Mouse (Mus musculus) neural tube, embryonic 14.5 days (tissue): ENCODE results near the gene Gm20388. TPM values are rescaled to one million over a fixed set of nuclear protein-coding genes. Genes with fewer than 3 reads are reported as not detected.

Experiments used
- ATAC-seq: fragments of 200-750 bp; cut with Nextera tagmentation; 2 replicates; pipeline ENCODE4 v1.8.0; 2017; ENCODE audit warnings: low read depth, mild to moderate bottlenecking, moderate TSS enrichment, moderate library complexity
- H3K27ac ChIP-seq: fragments of 300-500 bp; sonication (generic); 2 replicates; pipeline ENCODE4 v1.5.1; 2014; ENCODE audit warnings: low read depth, mild to moderate bottlenecking, control low read depth, low read length, moderate library complexity, mixed read lengths
- H3K27me3 ChIP-seq: fragments of 300-500 bp; sonication (generic); 2 replicates; pipeline ENCODE4 v1.6.1; 2014; ENCODE audit warnings: low read length; ENCODE audit not compliant: control insufficient read depth, insufficient read depth
- H3K36me3 ChIP-seq: fragments of 300-500 bp; sonication (generic); 2 replicates; pipeline ENCODE4 v1.6.1; 2014; ENCODE audit warnings: low read length, mixed read lengths; ENCODE audit not compliant: control insufficient read depth, insufficient read depth
- H3K4me1 ChIP-seq: fragments of 300-500 bp; sonication (generic); 2 replicates; pipeline ENCODE4 v1.6.1; 2014; ENCODE audit warnings: low read length; ENCODE audit not compliant: control insufficient read depth, insufficient read depth
- H3K4me2 ChIP-seq: fragments of 300-500 bp; sonication (generic); 2 replicates; pipeline ENCODE4 v1.6.1; 2014; ENCODE audit warnings: mild to moderate bottlenecking, low read depth, low read length, control low read depth
- H3K4me3 ChIP-seq: fragments of 300-500 bp; sonication (generic); 2 replicates; pipeline ENCODE4 v1.5.1; 2014; ENCODE audit warnings: low read depth, low read length, control low read depth, mixed read lengths
- H3K9ac ChIP-seq: fragments of 300-500 bp; sonication (generic); replicated peaks from 2 replicates; pipeline ENCODE4 v1.6.1; 2014; ENCODE audit warnings: low read depth, mild to moderate bottlenecking, control low read depth, low read length, mixed read lengths
- H3K9me3 ChIP-seq: fragments of 300-500 bp; sonication (generic); 2 replicates; pipeline ENCODE4 v1.6.1; 2016; ENCODE audit warnings: low read length; ENCODE audit not compliant: control insufficient read depth
- WGBS: fragments of 180-500 bp; shearing (Covaris S2); extraction: QIAGEN DNeasy Blood & Tissue Kit; methylation state at CpG from one replicate; pipeline ENCODE4 v1.1.7; 2014; 5-methylcytosine and 5-hydroxymethylcytosine counted together
- polyA plus RNA-seq: library from polyadenylated mRNA; unstranded; fragments of >200 nt; fragmentation: Nextera tagmentation; extraction: Ambion mirVana; gene quantifications from 2 replicates; pipeline ENCODE4 v1.2.1, GENCODE M21; 2014

The Gm20388 gene
- polyA plus RNA-seq, 1 experiment from 2014 or later, result 10.3 TPM

DNA sequence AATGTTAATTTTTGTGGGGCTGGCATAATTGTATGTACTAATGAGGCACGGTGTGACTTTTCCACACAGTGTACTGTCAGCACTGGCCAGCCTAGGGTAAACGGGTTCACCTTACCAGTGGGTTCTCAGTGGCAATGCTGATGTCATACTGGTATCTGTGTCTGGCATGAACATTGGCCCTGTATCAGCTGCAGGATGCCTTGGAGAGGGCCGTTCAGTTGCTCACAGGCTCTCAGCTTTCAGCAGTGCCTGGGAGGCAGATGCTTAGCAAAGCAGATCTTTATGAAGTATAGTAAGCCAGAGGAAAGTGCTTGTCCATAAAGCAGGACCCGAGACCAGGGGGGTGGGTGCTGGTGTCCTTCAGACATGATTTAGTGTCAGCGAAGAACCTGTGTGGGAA is 2055.5 kb downstream of the Gm20388 start:
- WGBS, result 51% methylated on average over 5 of the region's 5 CpGs
- Histone ChIP-seq H3K36me3 (no peaks in the 10 kb centered on the region), H3K4me2 (no peak overlapping the region), H3K4me1 (peaks cover 34% of the 10 kb centered on the region), H3K9ac (no peak overlapping the region), H3K9me3 (no peaks in the 10 kb centered on the region), H3K4me3 (no peak overlapping the region), H3K27me3 (no peaks in the 10 kb centered on the region), H3K27ac (peak overlapping the region; percentile 61)
- ATAC-seq, result no peak

DNA sequence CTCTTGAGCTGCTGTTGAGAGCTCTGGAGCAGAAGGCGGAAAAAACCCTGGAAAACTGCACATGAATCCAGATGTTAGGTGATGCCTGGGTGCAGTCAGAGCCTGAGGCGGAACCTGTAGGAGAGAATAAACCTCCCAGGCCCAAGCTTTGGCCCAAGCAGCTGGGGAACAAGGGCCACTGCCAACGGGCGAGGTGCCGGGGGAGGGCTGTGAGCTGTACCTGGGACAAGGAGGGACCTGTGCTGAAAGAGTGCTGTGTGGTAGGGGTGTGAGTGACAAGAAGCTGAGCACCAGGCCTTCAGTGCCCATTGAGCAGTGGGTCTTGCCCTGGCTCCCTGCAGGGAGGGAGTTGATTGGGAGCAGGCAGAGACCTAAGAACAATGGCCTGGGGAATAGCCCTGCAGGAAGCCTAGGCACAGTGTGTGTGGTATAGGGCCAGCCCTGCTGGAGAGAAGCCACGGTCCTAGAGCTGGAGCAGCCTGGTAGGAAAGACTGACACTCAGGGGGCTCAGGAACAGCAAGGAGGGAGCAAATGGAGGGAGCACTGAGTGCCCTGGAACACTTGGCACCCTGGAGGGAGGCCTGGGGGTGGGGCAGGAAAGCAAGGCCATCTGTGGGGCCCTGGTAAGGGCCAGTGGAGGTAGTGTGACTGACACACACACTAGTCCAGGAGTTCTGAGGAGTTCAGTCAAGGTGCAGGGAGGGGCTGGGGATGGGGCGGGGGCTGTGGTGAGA is 2056.2 kb downstream of the Gm20388 start:
- H3K9ac ChIP-seq, result no peak overlapping the region
- no peaks in the 10 kb centered on the region for H3K36me3 ChIP-seq
- peak overlapping the region; percentile 61 for H3K27ac ChIP-seq
- peaks cover 34% of the 10 kb centered on the region for H3K4me1 ChIP-seq
- H3K27me3 ChIP-seq, result no peaks in the 10 kb centered on the region
- H3K9me3 ChIP-seq, result no peaks in the 10 kb centered on the region
- H3K4me2 ChIP-seq, result no peak overlapping the region
- ATAC-seq, result peak; percentile 42; the same call in 1 of the 2 replicates
- WGBS, result 34% methylated on average over 7 of the region's 7 CpGs
- no peak overlapping the region for H3K4me3 ChIP-seq

DNA sequence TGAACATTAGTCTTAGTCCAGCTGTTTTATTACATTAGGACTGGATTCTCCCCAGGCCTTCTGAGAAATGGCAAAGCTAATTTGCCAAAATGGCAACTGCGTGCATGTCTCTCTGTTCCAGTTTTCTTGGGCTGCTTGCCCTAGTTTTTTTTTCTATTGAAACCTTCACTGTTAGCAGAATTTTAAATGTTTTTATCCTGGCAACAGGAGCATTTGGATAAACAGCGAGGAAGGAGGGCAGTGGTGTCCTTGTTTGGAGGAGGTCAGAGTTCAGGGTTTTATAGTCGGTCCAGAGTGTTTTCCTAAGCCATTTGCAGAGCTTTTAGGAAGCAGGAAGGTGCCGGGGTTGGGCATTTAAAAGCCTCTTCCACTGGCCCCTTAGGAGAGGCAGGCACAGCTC is 2057.3 kb downstream of the Gm20388 start:
- Histone ChIP-seq H3K9me3 (no peaks in the 10 kb centered on the region), H3K4me1 (peaks cover 34% of the 10 kb centered on the region), H3K9ac (no peak overlapping the region), H3K4me2 (no peak overlapping the region), H3K36me3 (no peaks in the 10 kb centered on the region), H3K4me3 (no peak overlapping the region), H3K27ac (peak overlapping the region; percentile 55; the same call in 1 of the 2 replicates), H3K27me3 (no peaks in the 10 kb centered on the region)
- WGBS, result 13% methylated on average over 4 of the region's 4 CpGs
- 0 out of 2 replicates have a peak, but pooled peaks have one; percentile 15 for ATAC-seq

DNA sequence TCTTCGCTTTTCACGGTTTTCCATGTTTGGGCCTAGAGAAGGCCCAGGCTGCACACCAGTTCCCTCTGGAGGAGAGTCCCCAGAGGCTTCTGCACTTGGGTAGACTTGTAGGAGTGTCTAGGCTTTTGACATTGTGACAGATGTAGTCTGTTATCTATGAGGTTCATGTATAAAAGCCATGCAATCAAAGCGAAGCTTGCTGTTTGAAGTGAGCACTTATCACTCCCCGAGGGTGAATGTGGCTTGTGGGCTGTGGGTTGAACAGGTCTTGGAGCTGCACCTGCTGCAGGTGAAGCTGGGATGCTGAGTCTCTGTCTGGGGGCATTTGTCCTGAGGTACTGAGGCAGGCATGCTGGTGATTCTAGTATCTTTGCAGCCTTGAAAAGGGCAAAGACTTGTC is 2057.9 kb downstream of the Gm20388 start:
- Histone ChIP-seq H3K4me2 (no peak overlapping the region), H3K9ac (no peak overlapping the region), H3K4me1 (peaks cover 34% of the 10 kb centered on the region)

DNA sequence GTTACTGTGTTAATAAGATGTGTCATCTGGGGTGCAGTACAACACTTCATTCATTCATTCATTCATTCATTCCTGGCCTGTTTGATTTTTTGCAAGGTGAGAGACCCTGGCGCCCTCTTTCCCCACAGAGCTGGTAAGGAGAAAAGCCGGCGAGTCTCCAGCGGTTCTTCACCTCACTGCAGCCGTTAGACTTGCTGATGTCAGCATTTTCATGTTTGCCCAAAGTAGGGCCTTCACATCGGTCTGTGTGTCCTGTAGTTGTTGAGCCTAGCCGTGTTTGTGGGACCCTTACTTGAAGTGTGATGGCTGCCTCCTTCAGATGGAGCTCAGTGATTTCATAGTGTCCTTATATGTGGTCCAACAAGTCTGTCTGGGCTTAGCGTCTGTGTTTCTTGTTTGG is 2059.6 kb downstream of the Gm20388 start:
- H3K27ac ChIP-seq, result no peak overlapping the region
- H3K27me3 ChIP-seq, result no peaks in the 10 kb centered on the region
- 0 out of 2 replicates have a peak, but pooled peaks cover 2% of the 10 kb centered on the region for H3K36me3 ChIP-seq
- H3K9ac ChIP-seq, result no peak overlapping the region
- no peaks in the 10 kb centered on the region for H3K9me3 ChIP-seq
- WGBS, result 87% methylated on average over 8 of the region's 8 CpGs
- ATAC-seq, result no peak
- H3K4me2 ChIP-seq, result no peak overlapping the region
- H3K4me3 ChIP-seq, result no peak overlapping the region
- H3K4me1 ChIP-seq, result peaks cover 34% of the 10 kb centered on the region

More for the DNA sequence above, 2057.9 kb downstream of the Gm20388 start:
- ATAC-seq, result no peak
- H3K27me3 ChIP-seq, result no peaks in the 10 kb centered on the region
- no peaks in the 10 kb centered on the region for H3K36me3 ChIP-seq
- no peaks in the 10 kb centered on the region for H3K9me3 ChIP-seq
- WGBS, result 53% methylated on average over 4 of the region's 4 CpGs
- no peak overlapping the region for H3K4me3 ChIP-seq
- H3K27ac ChIP-seq, result peak overlapping the region; percentile 55; the same call in 1 of the 2 replicates

DNA sequence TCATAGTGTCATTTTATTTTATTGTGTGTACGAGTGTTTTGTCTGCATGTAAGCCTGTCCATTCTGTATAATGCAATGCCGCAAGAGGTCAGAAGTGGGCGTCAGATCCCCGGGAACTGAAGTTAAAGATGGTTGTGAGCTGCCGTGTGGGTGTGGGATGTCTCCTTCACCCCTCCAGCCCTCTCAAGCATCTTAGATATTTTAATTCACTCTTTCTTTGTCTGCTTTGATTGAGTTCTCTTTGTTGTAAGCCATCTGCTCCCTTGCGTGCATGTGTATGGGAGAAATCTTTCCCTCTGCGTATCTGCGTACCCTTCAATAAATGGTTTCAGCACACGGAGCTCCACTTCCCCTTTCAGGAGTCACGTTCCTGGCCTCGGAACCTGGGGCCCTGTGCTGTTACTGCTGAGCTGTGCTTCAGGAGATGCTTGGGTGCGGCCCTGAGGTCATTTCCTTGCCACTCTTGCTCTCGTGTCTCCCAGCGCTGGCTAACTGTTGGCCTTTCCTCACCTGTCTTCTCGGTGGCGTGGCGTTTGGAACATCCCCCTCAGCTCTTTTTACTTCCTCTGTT is 2060.9 kb downstream of the Gm20388 start:
- Histone ChIP-seq H3K27ac (0 out of 2 replicates have a peak overlapping the region, but pooled peaks have one; percentile 39), H3K9me3 (no peaks in the 10 kb centered on the region), H3K36me3 (peaks cover 12% of the 10 kb centered on the region; the same call in 1 of the 2 replicates), H3K4me2 (no peak overlapping the region), H3K9ac (no peak overlapping the region), H3K4me1 (peaks cover 22% of the 10 kb centered on the region), H3K27me3 (no peaks in the 10 kb centered on the region), H3K4me3 (no peak overlapping the region)
- no peak for ATAC-seq
- 69% methylated on average over 17 of the region's 17 CpGs for WGBS

DNA sequence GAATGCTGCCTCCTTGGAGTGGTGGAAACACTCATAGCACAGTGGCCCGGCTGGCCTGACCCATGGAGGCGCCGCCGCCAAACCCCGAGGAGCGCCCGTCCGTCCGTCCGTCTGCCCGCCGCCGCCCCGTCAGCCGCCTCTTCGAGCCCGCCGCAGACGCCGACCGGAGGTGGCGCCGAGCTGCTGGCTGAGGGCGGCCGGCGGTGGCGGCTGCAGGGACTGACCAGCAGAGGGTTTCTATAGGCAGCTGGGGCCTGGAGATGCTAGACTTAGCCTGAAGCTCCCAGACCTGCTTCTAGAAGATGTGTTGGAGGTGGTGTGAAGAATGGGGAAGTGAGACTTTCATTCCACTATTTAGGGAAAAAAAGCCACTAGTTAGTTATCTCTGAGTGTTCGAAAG is 2063.3 kb downstream of the Gm20388 start:
- WGBS, result 97% methylated on average over 26 of the region's 28 CpGs
- no peak overlapping the region for H3K4me3 ChIP-seq
- H3K36me3 ChIP-seq, result peaks cover 14% of the 10 kb centered on the region; the same call in 1 of the 2 replicates
- no peaks in the 10 kb centered on the region for H3K9me3 ChIP-seq
- no peak overlapping the region for H3K27ac ChIP-seq
- no peak overlapping the region for H3K9ac ChIP-seq
- ATAC-seq, result no peak
- no peaks in the 10 kb centered on the region for H3K4me1 ChIP-seq
- no peak overlapping the region for H3K4me2 ChIP-seq
- H3K27me3 ChIP-seq, result no peaks in the 10 kb centered on the region

DNA sequence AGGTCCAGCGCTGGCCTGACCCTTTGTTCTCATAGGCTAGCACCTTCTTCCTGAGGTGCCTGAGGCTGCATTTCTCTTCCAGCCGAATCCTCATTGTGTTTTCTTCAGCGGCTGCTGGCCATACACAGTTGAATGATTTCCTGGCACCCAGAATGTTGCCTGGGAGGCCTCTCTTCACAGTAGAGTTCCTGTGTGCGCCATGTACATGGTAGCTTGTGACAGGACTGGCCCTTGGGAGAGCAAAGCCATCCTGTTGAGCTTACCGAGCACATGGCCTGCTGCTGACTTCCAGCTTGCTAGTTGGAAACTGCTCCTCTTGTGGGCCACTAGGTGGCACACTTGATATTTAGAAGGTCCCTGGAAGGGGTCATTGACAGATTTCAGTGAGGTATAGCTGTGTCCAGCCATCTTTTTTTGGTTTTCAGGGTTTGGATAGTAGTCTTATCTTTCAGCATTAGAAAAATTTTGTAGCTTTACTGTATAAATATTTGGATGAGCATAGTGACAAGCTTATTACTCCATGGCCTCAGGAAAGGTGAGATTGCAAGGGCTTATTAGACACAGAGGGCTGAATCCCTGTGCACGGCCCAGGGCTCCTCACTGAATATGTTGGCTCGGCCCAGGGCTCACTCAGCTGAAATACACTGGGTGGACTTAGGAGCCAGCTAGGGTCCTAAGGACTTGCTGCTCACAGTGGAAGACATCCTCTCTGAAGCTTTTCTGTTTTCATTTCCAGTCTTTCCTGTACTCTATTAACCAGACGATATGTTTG is 2067.4 kb downstream of the Gm20388 start:
- WGBS, result 67% methylated on average over 8 of the region's 8 CpGs
- ATAC-seq, result peak; percentile 46; the same call in 1 of the 2 replicates
- Histone ChIP-seq H3K36me3 (peaks cover 30% of the 10 kb centered on the region), H3K9ac (no peak overlapping the region), H3K4me3 (no peak overlapping the region), H3K27ac (no peak overlapping the region), H3K9me3 (no peaks in the 10 kb centered on the region), H3K4me2 (no peak overlapping the region), H3K4me1 (no peaks in the 10 kb centered on the region), H3K27me3 (no peaks in the 10 kb centered on the region)

DNA sequence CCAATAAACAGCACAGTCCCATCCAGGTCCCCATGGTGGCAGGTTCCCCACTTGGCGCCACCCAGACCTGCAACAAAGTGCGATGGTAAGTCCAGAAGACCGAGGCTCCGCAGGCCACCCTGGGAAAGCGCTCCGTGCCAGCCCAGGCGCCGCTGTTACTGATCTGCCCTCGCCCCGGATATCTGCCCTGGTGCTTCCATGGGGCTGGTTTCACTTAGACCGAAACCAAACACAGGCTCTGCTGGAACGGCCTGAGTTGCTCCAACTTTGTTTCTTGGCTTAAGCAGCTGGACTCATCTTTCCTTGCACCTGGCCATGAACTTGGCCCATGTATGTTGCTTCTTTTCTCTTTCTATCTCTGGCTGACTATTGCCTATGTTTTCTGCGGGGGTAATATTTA is 2068.0 kb downstream of the Gm20388 start:
- no peak overlapping the region for H3K27ac ChIP-seq
- H3K4me3 ChIP-seq, result no peak overlapping the region
- no peak for ATAC-seq
- H3K27me3 ChIP-seq, result no peaks in the 10 kb centered on the region
- WGBS, result 95% methylated on average over 13 of the region's 13 CpGs
- H3K9ac ChIP-seq, result no peak overlapping the region
- no peaks in the 10 kb centered on the region for H3K4me1 ChIP-seq
- no peak overlapping the region for H3K4me2 ChIP-seq
- peaks cover 30% of the 10 kb centered on the region for H3K36me3 ChIP-seq
- no peaks in the 10 kb centered on the region for H3K9me3 ChIP-seq
